Mouse (Mus musculus) bone marrow, adult 2 months (tissue): ENCODE data around the gene Nabp1.

ENCODE experiments used
- CTCF ChIP-seq: fragments of 200-500 bp; IDR thresholded peaks from 2 replicates; pipeline ENCODE4 v1.5.1; 2011; ENCODE audit warnings: low read length, control low read depth; ENCODE audit not compliant: control insufficient read depth, insufficient read depth
- POLR2A ChIP-seq: fragments of 200-500 bp; IDR thresholded peaks from 2 replicates; pipeline ENCODE4 v1.6.1; 2011; ENCODE audit warnings: low read depth, mild to moderate bottlenecking, control low read depth, low read length, borderline replicate concordance; ENCODE audit not compliant: control insufficient read depth

- TF ChIP-seq CTCF (no peak), POLR2A (no peak)
These were observed 29.4 kb downstream of the Nabp1 start for GRCm38 (mm10) chr1:51448789-51449188.
